Mouse (Mus musculus): ENCODE measurements at regions not wholly inside any gene's neighbourhood (a gene's known extent, or its start where the extent isn't known, plus 50 kb on each side); places are given as distances from the start of the nearest gene placed in this dataset.
A peak's percentile ranks its signal among the peaks of the same experiment; 100 is the strongest.
"Not testable (repeated sequence)": the region's sequence is repeated elsewhere in the genome, so short reads cannot be mapped to it uniquely, and the experiment has no call there.

GRCm38 (mm10) chr2:96063571-96063970 is 254.4 kb upstream of the Lrrc4c start:
- Histone ChIP-seq H3K27ac (no peak overlapping the region), H3K4me3 (replicated peaks) (no peak overlapping the region), H3K4me2 (no peak overlapping the region), H3K36me3 (no peaks in the 10 kb centered on the region), H3K27me3 (no peaks in the 10 kb centered on the region), H3K9ac (replicated peaks) (no peak overlapping the region), H3K9me3 (no peaks in the 10 kb centered on the region), H3K4me1 (replicated peaks) (no peaks in the 10 kb centered on the region)
- no peak for ATAC-seq (ENCODE audit: insufficient number of reproducible peaks, insufficient read depth, low FRiP score, low TSS enrichment, low read depth)
- 70% methylated on average over 3 of the region's 3 CpGs for WGBS

GRCm38 (mm10) chr2:96108451-96108850 is 209.5 kb upstream of the Lrrc4c start:
- H3K9me3 ChIP-seq; ATAC-seq (ENCODE audit: insufficient number of reproducible peaks, insufficient read depth, low FRiP score, low TSS enrichment, low read depth); H3K27me3 ChIP-seq; H3K9ac ChIP-seq (replicated peaks); H3K27ac ChIP-seq; H3K4me3 ChIP-seq (replicated peaks); H3K4me1 ChIP-seq (replicated peaks); H3K36me3 ChIP-seq; H3K4me2 ChIP-seq: not testable (repeated sequence)
- WGBS, result 74% methylated on average over 2 of the region's 2 CpGs

GRCm38 (mm10) chr2:96120081-96120480 is 197.9 kb upstream of the Lrrc4c start:
- no peak for ATAC-seq (ENCODE audit: insufficient number of reproducible peaks, insufficient read depth, low FRiP score, low TSS enrichment, low read depth)
- Histone ChIP-seq H3K4me3 (replicated peaks) (no peak overlapping the region), H3K36me3 (no peaks in the 10 kb centered on the region), H3K4me2 (no peak overlapping the region), H3K4me1 (replicated peaks) (no peaks in the 10 kb centered on the region), H3K27me3 (no peaks in the 10 kb centered on the region), H3K9me3 (no peaks in the 10 kb centered on the region), H3K9ac (replicated peaks) (no peak overlapping the region), H3K27ac (no peak overlapping the region)
- WGBS, result 92% methylated on average over 5 of the region's 5 CpGs

- H3K27ac ChIP-seq, result no peak overlapping the region
- no peak overlapping the region for H3K4me3 ChIP-seq (replicated peaks)
- H3K4me2 ChIP-seq, result no peak overlapping the region
- no peaks in the 10 kb centered on the region for H3K9me3 ChIP-seq
- H3K9ac ChIP-seq (replicated peaks), result no peak overlapping the region
- ATAC-seq (ENCODE audit: insufficient number of reproducible peaks, insufficient read depth, low FRiP score, low TSS enrichment, low read depth), result peak; percentile 59; the same call in 1 of the 2 replicates
- no peaks in the 10 kb centered on the region for H3K36me3 ChIP-seq
- H3K27me3 ChIP-seq, result no peaks in the 10 kb centered on the region
- no peaks in the 10 kb centered on the region for H3K4me1 ChIP-seq (replicated peaks)
These were observed 179.4 kb upstream of the Lrrc4c start for GRCm38 (mm10) chr2:96138570-96138969.

GRCm38 (mm10) chr2:96155295-96155694 is 162.7 kb upstream of the Lrrc4c start:
- Histone ChIP-seq H3K4me1 (replicated peaks) (no peaks in the 10 kb centered on the region), H3K9me3 (no peaks in the 10 kb centered on the region), H3K9ac (replicated peaks) (no peak overlapping the region), H3K4me3 (replicated peaks) (no peak overlapping the region), H3K27ac (no peak overlapping the region), H3K36me3 (no peaks in the 10 kb centered on the region), H3K4me2 (no peak overlapping the region), H3K27me3 (no peaks in the 10 kb centered on the region)
- no peak for ATAC-seq (ENCODE audit: insufficient number of reproducible peaks, insufficient read depth, low FRiP score, low TSS enrichment, low read depth)
- WGBS, result 82% methylated on average over 2 of the region's 2 CpGs

GRCm38 (mm10) chr2:96166624-96167023 is 151.3 kb upstream of the Lrrc4c start:
- 78% methylated on average over 4 of the region's 4 CpGs for WGBS
- Histone ChIP-seq H3K27me3 (no peaks in the 10 kb centered on the region), H3K9ac (replicated peaks) (no peak overlapping the region), H3K4me2 (no peak overlapping the region), H3K27ac (no peak overlapping the region), H3K4me1 (replicated peaks) (no peaks in the 10 kb centered on the region), H3K4me3 (replicated peaks) (no peak overlapping the region), H3K9me3 (no peaks in the 10 kb centered on the region), H3K36me3 (no peaks in the 10 kb centered on the region)
- ATAC-seq (ENCODE audit: insufficient number of reproducible peaks, insufficient read depth, low FRiP score, low TSS enrichment, low read depth), result no peak

All from limb, embryonic 12.5 days (tissue).